Mouse (Mus musculus) monocyte, adult 5-6 weeks (primary cell): ENCODE results near the gene H1foo. TPM values are rescaled to one million over a fixed set of nuclear protein-coding genes. Genes with fewer than 3 reads are reported as not detected.

Experiments used
- ATAC-seq: fragments of 153-309, 156-312 bp; replicated peaks from 2 replicates; pipeline ENCODE4 v1.8.0; 2017; ENCODE audit warnings: mild to moderate bottlenecking; ENCODE audit not compliant: low TSS enrichment, insufficient number of reproducible peaks, severe bottlenecking, poor library complexity, low FRiP score
- total RNA-seq: library from RNA; stranded (forward); fragments of 200-1000, 200-491, 200-594 nt; gene quantifications from 3 replicates; pipeline ENCODE4 v1.2.3, GENCODE M21; 2017

H1foo gene
- total RNA-seq, 1 experiment from 2014 or later, result not detected

DNA sequence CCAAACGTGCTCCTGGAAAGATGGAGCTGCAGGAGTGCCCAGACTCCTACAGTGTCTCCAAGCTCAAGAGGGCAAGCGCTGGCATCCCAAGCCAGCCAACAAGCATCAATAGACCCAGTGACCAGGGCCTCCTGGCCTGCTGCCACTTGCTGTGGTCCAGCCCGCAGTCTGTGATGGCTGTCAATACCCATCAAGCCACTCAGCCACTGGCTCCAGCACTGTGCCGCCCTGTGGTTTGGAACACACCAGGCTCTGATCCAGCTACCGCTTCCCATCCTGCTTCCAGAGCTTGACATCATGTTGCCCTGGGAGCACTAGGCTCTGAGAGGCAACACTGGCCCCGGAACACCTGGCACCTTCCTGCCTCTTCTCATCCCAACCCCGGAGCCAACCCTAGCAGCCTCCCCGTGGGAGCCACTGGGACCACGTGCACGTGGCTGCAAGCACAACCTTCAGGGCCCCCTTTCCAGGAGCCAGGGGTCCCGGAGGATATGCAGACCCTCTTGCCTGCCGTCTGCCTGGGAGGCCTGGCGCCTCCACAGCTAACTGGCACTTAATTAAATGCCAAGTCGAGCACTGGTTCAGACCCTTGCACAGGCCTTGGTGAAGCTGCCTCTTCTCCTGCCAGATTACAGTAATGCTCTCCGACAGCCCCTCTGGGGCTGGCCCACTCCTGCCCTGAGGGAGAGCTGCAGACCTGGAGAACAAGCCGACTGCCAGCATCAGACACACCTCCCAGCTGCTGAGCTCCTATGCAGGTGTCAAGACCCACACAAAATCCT, 29.3 kb downstream of the H1foo start:
- no peak for ATAC-seq

DNA sequence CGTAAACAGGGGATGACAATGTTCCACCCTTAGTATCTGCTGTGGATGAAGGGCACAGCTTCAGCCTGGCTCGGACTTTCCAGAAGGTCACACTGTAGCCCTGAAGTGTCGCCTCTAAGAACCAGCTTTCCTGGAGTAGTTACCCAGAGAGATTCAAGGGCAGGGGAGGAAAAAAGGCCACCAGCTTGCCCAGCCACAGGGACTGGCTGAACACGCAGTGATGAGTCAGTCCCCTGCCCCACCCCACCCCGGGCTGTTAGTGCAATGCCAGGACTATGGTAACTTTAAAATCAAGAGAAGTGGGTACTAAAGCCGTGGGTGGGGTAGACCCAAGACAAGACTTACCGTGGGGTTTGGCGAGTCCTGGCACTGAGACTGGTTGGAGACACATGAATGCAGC, 30.9 kb downstream of the H1foo start:
- no peak for ATAC-seq

DNA sequence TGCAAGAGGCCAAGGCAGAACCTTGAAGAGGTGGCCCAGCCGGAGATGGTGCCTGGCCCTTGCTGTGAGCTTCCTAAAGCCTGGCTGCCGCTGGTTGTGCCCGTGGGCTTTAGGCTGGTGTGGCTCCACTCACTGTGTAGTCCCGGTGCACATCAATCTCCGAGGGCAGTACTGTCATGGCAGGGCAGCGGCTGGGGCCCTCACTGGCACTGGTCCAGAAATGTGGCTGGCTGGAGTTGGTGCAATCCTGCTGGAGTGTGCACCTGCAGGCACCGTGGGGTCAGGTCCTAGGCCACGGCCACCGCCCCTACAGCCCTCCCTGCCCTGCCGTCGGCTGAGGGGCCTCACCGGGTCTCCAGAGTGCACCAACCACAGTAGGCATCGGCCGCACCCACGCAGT, 33.1 kb downstream of the H1foo start:
- no peak for ATAC-seq

GRCm38 (mm10) chr6:115978596-115978995, 33.9 kb downstream of the H1foo start:
- no peak for ATAC-seq

DNA sequence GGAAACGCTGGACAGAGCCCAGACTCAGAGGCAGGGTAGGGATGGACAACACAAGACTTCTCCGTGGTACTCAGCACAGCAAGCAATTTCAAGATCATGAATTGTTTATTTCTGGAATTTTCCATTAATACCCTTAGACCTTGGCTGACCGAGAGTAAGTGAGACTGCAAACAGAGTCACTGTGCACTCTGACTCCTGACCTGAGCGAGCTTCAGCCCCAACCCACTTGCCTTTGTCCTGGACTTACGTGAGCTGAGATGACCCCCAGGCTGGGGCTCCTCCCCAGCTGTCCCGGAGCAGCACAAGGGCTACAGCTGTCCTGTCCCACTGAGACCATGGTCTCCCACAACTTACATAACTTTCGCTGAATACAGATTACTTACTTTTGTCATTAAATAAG, 38.2 kb downstream of the H1foo start:
- no peak for ATAC-seq

GRCm38 (mm10) chr6:115983306-115984038, 38.7 kb downstream of the H1foo start:
- no peak for ATAC-seq

DNA sequence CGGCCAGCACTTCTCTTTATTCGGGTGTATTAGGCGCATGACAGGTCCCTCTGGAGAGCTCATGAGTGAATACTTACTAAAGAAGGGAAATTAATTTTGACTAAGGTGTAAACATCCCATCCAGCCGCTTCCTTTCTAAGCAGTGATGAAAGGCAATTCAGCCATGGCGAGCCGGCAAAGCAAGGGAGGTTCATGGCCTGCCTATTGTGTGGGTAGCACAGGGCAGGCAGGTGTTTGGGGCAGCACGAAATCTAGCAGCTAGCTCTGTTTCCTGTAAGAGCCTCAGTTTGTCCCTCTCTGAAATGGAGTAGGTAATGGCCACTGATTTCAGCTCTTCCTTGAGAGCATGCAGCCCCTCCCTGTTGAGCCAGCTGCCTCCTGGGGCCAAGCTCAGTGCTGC, 39.8 kb downstream of the H1foo start:
- ATAC-seq, result no peak

DNA sequence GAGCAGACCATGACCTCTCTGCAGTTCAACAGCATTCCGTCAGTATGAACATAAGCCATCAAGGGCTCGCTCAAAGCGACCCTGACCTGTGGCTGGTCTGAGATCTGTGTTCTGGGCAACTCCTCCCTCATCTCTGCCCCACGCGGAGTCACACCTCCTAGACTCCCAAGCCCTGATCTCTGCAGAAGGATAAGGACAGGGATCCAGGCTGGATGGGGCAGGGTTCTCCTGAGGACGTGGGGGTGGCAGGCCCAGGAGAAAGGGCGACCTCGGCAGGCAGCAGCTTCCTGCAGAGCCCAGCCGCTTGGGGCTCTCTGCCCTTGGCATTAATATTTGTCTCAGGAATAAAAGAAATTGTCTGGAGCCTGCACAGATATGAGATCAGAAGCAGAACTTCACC, 40.9 kb downstream of the H1foo start:
- ATAC-seq, result no peak

DNA sequence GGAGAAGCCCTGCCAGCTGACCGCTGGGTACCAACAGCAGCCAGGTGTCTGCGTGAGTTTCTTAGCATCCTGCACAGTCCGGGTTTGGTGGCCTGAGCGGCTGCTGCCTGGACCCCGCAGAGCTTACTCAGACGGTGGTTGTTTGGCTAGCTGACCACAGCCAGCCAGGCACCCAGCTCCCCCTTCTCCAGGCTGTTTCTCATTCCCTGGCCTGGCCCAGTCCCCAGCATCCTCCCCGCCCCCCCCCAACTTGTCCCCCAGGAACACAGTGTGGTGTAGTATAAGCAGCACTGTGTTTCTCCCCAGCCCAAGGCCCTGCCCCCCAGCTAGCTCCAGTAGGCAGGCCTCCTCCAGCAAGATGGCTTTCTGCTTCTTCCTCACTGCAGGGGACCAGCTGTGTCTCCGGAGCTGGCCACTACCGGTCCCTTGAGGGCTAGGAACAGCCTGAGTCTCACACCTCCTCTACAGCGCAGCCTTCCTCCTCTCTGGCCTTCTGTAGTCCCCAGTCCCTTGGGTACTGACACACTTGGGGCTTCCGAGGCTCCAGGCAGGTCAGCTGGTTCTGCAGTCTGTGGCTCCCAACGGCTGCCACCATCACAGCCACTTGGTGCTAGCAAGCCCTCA, 41.8 kb downstream of the H1foo start:
- ATAC-seq, result no peak

DNA sequence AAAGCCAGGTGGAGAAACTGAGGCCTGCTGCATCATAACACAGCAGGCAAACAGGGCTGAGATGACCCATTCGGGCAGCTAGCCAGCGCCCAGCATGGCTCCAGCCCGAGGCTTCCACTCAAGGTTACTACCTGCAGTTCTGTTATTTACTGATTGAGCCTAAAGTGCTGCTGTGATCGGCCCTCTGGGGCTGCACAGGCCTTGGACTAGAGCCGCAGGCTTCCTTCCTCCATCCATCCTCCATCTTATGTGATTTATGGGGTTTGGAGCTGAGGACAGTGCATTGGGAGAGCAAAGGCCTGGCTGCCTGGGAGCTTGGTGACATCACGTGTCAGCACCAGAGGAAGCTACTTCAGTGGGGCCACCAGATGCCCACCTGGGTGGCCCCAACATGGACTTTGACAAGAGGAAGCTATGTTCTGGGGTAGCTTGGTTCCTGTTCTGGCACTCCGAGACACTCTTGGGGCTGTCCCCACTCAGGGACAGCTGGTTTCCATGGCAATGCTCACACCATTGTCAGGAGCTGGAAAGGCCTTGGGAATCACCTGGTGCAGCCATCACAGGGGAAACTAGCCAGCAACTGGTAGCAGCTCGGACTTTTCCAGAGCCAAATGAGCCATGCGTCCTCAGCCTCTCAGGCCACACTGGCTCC, 42.5 kb downstream of the H1foo start:
- ATAC-seq, result 0 out of 2 replicates have a peak, but pooled peaks have one; percentile 9

- ATAC-seq, result no peak
These were observed 44.3 kb downstream of the H1foo start for GRCm38 (mm10) chr6:115989032-115989431.

GRCm38 (mm10) chr6:115989607-115990006, 44.9 kb downstream of the H1foo start:
- no peak for ATAC-seq

DNA sequence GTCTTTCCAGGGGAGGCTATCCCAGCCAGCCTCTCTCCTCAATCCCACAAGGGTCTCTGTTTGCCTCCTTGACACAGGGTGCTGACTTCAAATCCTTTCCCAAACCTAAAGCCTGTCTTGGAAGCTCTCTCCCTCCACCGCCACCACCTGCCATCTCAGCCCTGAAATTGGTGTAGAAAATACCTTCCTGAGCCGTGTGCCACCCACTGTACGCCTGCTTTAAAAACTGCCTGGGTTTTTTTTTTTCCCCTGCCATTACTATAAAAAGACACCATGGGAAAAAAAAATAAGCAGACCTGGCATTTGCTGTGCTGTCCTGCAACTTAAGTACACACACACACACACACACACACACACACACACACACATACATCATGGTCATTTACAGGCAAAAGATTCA, 45.3 kb downstream of the H1foo start:
- no peak for ATAC-seq

DNA sequence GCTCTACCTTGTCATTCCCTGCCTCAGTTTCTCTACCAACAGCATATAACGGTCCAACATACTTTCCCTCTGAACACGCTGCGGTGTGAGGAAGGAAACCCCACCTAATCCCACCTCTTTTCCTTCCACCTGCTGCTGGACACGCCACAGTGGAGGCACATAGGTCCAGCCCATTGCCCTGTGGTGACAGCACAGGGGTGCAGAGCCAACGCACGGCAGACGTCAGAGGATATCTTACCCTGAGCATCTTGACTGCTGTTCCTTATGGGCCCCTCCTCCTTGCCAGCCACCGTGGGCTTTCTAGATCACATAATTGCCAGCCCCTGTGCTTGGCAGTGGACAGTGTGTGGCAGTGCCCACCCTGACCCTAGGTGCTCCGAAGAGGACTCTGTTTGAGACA, 45.7 kb downstream of the H1foo start:
- ATAC-seq, result no peak

GRCm38 (mm10) chr6:115991108-115991880, 46.6 kb downstream of the H1foo start:
- ATAC-seq, result no peak

DNA sequence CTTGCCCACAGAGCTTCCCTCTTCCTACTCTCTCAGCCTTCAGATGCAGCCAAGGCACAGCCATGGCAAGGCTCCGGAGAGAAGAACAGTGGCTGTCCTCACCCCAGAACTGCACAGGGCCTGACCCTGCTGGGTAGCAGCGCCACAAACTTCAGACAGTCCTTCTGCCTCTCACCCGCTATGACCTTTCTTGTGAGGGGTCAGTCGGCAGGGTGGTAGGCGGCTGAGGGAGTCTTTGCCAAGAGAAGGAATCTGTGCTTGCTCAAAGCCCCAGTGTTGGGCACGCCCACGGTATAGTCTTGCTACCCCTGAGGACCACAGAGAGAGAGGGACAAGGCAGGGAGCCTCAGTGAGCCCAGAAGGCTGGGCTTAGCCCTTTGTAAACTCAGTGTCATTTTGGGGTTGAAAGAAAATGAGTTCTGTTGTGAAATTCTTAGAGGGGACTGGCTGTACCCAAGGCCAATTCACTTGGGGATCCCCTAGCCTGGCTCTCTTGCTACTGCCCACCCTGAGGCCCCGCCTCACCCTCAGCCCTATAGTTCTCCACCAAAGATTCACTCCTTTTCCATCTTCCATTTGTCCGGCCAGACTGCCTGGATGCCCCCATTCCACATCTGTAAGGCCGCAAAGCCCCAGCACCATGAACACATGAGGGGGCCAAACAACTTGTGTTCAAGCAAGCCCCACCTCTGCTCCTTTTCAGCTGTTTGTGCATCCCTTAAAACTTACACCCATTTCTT, 47.3 kb downstream of the H1foo start:
- no peak for ATAC-seq

DNA sequence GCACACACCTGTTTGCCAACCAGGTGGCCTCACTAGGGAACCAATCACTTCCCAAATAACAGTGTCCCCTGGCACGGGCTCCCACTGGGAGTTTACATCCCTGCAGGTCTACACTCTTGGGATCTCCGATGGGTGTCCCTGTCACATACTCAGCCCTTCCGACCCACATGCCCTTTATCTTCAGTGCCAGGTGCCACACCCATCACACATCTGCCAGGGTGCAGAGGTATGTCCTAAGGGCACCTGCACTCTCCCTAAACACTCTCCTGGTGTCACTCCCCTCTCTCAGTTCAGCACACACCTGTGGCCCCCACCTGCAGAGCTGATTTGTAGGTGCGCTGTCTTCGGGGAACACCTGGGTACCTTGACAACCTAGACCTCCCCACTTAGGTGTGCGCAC, 48.2 kb downstream of the H1foo start:
- no peak for ATAC-seq
